Mouse (Mus musculus) gastrocnemius, postnatal 36 days (tissue): ENCODE measurements around the gene Cd209a. TPM values are rescaled to one million over a fixed set of nuclear protein-coding genes. Genes with fewer than 3 reads are reported as not detected.
"Not testable (repeated sequence)": the region's sequence is repeated elsewhere in the genome, so short reads cannot be mapped to it uniquely, and the experiment has no call there.

Experiments
- DNase-seq, 2 experiments: peaks; one replicate each; pipeline ENCODE4 v3.0.0; 2022
- intact Hi-C: fragments of 180-260 bp; cut with DNase I; formaldehyde crosslinking; loops from one replicate; pipeline ENCODE4 v1.15.1; 2025
- long read RNA-seq, 2 experiments: library from polyadenylated mRNA; stranded (forward); transcript quantifications; one replicate each; pipeline ENCODE4 v2.0.0; 2021
- microRNA-seq, 2 experiments: library from miRNA; unstranded; fragments of <30 nt; microRNA quantifications; one replicate each; pipeline ENCODE4 v1.2.0; 2021
- total RNA-seq, 2 experiments: library from RNA; stranded (reverse); gene quantifications; 2 replicates each; pipeline ENCODE4 v1.2.3; 2021

Cd209a gene
- total RNA-seq = under 1 TPM; 0.22 to 0.31 TPM
- long read RNA-seq, experiment 1, partial matches to known transcripts = 0 of 3 reads
- long read RNA-seq, experiment 1, other reads (novel, unspliced or antisense) = 0 of 3 reads
- long read RNA-seq, experiment 2 = 0 reads

DNA sequence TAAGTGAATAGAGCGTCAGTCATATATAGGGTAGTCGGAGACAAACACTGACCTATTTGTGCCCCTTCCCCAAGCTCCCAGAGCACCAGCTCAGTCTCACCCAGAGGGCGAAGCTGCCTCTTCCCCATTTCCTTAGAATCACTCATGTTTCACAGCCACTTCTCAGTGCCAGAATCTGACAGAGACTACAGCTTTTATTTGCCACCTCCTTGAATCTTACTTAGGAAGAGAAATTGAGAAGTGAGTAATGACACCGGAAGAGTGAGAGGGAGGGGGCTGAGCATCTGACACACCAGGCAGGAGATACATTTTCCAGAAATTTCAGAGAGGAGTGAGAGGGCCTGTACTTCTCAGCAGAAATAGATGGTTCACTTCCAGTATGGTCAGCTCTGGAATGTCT, at the start of gene Cd209a:
Gene Cd209a (minus strand): TSS at position 224 of the 400 bp plus-strand sequence.
- DNase-seq = no peak
- intact Hi-C loops = no loop called here

DNA sequence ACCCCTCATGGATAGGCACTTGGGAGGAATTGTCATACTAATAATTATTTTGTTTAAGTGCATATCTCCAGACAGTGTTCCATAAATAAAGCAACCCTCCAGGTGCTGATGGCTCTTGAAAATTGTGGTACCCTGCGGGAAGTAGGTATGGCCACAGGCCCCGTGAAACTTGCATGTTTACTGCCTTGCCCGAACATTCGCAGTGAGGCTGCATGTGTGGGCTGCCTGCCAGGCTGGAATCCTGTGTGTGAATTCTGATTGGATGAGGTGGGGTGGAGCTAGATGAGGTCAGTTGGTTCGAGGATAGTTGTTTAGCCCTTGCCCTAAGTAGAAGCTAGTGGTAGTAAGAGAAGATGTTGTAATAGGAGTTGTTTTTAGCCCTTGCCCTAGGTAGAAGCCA, 19.9 kb upstream of the Cd209a start:
- DNase-seq, intact Hi-C loops: not testable (repeated sequence)

DNA sequence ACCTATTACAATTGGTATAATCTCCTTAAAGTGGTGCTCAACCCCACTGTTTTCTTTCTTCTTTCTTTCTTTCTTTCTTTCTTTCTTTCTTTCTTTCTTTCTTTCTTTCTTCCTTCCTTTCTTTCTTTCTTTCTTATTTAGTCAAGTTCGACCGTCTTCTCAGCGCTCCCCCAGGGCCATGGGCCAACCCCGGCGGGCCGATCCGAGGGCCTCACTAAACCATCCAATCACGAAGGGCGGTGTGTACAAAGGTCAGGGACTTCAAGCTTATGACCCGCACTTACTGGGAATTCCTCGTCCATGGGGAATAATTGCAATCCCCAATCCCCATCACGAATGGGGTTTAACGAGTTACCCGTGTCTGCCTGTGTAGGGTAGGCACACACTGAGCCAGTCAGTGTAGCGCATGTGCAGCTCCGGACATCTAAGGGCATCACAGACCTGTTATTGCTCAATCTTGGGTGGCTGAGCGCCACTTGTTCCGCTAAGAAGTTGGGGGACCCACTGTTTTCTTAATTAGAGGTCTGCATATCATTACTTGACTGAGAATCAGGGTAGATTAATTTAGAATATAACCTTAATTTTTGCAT, 5.6 kb upstream of the Cd209a start:
- peak in 1 of 2 experiments; percentile 46 for DNase-seq
- intact Hi-C loops = no loop called here

DNA sequence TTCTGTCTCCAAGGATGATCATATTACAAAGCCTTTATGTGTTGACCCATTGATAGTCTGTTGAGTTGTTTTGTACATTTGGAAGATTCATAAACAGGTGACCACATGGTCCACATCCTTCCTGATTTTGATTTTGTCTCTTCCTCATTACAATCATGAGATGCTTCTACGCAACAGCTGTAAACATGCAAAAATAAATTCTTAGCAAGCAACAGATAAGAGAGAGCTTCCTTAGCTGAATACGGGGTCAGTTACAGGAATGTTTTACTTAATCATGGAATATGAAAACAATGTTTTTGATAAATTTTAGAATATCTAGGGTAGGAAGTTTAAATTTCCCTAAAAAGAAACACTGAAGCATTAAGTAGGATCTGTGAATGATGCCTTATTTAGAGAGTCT, 11.8 kb downstream of the Cd209a start:
- intact Hi-C loops = no loop called here
- no peak for DNase-seq

DNA sequence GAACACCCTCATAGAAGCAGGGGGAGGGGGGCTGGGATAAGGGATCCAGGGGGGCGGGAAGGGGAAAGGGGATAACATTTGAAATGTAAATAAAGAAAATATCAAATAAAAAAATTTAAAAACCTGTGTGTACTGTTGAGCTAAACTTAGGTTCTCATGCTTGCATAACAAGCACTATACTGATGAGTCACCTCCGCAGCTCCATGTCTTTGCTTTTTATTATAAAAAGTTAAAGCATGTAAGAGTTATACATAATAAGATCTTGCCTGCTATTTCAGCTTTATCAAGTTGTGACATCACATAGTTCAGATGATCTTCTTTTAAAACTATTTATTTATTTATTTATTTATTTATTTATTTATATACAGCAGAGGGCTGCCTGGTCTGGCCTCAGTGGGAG, 13.2 kb downstream of the Cd209a start:
- intact Hi-C loops = no loop called here
- no peak for DNase-seq

DNA sequence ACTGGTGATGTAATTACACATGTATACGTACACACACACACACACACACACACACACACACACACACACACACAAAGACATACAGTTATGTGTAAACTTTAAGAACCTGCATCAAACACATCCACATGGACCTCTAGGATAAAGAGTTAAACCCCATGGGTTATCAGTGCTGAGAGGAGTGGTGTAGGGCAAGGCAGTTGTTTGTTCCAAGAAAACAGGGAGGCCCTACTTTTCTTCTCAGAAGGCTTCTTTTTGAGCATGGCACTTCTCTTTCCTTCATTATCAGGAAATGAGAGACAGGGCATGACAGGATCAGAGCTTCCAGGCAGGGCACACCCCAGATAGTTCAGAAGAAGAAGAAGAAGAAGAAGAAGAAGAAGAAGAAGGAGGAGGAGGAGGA, 14.7 kb downstream of the Cd209a start:
- no peak for DNase-seq
- intact Hi-C loops = no loop called here

DNA sequence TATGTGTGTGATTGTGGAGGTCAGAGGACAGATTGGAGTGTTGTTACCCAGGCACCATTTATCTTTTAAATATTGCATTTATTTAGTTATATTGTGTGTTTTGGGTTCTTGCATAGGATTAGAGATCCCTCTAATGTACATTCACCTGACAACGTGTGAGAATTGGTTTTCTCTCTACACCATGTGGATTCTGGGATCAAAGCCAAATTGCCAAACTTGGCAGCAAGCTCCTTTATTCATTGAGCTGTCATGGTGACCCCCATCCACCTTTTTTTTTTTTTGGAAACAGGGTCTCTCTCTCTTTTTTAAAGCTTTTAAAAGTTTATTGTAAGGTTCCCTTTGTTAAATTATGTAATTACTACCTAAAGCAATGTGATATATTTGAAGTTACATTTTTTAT, 27.7 kb downstream of the Cd209a start:
- intact Hi-C loops = no loop called here
- DNase-seq = no peak

DNA sequence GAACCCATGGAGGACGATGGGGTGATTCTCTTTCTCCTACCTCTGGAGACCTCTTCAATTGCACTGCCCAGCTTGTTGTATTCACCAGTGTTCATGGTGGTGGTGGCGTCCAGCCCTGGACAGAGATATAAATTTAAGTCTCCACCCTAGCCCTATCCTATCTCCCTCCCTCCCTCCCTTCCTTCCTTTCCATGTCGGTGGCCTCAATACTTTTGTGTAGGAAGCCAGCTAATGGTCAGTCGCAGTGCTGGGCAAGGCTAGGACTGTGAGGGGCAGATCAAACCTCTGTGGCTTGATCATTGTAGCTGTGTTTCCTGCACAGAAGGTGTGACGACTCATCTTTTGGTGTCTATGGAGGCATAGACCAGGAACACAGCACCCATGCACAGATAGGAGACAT, 28.2 kb downstream of the Cd209a start, which contains the start of gene Clec4g:
Gene Clec4g (minus strand): TSS at position 101 of the 400 bp plus-strand sequence.
- DNase-seq = no peak
- intact Hi-C loops = no loop called here

DNA sequence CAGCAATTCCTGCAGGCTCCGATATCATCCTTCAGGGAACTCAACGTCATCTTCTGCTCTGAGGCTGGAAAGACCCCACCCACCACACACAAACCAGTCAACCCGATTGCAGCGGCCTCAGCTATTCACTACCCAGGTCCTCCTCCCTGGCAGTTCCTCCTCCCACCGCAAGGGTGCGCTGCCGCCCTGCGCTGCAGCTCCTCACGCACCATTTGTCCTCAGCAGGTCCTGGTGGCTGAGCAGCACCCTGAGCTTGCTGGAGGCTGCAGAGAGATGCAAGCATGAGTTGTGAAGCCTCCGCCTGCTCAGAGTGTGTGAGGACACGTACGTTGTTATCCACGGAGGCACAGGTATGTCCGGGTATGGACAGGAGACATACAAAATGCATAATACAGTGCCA, 30.2 kb downstream of the Cd209a start:
- intact Hi-C loops = loop anchor here (10.0 kb wide), 1 partner anchor 236 kb away; the partner anchor contains the start of gene Cd209c
- DNase-seq = peak; percentile 31 to 56

DNA sequence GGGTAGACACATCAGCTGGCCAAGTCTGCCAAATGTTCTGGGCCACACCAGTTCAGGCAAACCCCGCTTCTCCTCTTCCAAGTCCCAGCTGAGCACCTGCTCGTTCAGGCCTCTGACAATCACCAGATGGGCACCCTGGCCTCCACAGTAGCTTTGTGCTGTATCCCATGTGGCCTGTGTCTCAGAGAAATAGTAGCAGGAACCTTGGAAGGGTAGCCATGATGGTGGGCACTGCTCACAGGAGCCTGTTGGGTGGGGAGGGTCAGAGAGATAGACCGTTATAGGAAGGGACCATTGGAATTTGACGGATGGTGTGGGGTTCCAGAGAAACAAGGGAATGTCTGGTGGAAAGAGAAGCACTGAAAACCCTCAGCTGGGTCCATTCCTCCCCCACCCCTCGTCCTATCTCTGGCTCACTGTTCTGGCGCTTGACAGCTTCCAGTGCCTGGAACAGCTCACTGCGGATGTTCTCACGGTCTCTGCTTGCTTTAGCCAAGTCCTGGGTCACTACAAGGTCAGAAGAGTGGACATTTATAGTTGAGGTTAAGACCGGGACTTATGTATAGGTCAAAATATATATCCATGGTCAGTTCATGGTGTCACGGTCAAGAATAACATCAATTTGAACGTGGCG, 31.3 kb downstream of the Cd209a start:
- no peak for DNase-seq
- intact Hi-C loops = loop anchor here (10.0 kb wide), 1 partner anchor 237 kb away; the partner anchor contains the start of gene Cd209c

DNA sequence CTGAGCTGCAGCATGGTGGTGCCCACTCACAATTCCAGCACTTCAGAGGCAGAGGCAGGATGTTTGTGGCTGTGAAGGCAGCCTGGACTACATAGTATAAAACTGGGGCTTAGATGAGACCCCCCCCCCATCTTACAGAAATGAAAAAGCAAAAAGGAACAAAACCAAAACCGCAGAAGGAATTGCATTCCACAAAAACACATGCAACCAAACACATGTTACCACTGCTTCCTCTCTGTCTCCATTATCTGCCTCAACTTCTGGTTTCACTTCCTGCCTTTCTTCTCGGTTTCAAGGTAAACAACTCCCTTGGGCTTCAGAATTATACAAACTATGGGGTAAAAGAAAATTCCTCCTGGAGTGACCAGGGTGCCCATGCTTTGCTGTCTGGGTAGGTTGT, 37.1 kb downstream of the Cd209a start:
- intact Hi-C loops = loop anchor here (10.0 kb wide), 1 partner anchor 243 kb away; the partner anchor contains the start of gene Cd209c
- DNase-seq = no peak

DNA sequence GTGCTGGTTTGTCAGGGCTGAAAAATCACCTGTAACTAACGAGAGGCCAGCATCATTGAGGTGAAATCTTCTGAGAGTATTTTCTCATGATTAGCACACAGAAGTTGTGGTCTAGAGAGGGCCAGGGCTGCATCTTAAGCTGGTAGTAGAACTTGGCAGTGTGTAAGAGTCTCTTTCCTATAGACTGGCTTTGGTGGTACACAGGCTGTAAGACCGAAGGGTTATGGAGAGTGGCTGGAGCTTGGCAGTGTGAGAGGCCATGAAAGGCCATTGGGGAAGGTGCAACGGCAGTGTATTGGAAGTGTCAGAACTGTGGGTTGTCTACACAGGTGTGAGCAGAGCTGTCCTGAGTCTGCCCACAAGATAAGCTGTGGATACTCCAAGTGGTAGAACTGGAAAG, 38.5 kb downstream of the Cd209a start:
- intact Hi-C loops = loop anchor here (10.0 kb wide), 1 partner anchor 244 kb away; the partner anchor contains the start of gene Cd209c
- no peak for DNase-seq

DNA sequence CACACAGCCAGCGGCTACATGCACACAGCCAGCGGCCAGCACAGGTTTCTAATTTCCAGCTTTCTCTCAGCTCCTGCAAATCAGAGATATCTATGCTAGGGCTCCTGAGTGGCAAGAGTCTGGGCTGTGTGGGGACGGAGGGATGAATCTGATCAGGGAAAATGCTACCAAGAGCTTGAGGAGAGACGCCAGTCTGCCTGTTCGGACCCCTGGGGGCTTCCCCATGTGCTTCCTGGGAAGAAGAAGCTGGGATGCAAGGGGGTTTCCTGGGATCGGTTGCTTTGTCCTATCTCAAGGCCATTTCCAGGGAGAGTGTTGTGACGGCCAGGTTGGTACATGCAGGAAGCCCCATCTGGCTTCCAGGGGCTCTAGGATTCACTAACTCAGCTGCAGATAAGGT, 41.2 kb downstream of the Cd209a start:
- intact Hi-C loops = no loop called here

DNA sequence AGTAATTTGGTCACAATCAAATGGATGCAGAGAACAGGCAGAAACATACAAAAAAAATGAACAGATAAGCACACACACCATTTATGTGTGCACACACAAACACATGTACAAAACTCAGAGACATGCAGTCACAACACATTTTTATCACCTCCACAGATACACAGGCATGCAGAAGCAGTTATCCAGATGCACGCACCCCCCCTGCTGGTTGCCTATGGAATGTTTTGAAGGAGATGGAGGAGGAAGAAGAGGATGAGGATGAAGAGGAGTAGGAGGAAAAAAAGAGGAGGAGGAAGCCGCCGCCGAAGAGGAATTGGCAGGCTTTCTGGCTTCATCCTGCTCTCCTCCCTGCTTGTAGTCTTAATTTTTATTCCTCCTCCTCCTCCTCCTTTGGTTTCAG, 43.1 kb downstream of the Cd209a start:
- intact Hi-C loops = no loop called here
- DNase-seq = no peak

More for the DNA sequence above, 41.2 kb downstream of the Cd209a start:
- DNase-seq = no peak

DNA sequence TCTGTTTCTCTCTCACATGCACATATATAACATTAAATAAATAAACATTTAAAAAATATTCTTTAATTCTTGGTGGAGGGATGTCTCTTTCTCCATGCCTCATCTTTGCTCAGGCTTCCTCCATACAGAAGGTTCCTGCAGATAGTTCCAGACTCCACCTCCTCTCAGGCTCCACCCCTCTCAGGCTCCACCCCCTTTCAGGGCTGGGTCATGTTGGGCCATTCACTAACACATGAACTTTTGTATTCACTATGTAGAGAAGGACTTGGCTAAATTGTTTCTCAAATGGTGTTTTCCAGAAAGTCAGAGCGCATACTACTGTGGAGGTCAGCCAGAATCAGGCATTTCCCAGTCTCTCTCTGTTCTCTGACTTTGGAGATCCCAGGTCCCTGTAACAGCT, 47.3 kb downstream of the Cd209a start:
- DNase-seq = no peak
- intact Hi-C loops = no loop called here

DNA sequence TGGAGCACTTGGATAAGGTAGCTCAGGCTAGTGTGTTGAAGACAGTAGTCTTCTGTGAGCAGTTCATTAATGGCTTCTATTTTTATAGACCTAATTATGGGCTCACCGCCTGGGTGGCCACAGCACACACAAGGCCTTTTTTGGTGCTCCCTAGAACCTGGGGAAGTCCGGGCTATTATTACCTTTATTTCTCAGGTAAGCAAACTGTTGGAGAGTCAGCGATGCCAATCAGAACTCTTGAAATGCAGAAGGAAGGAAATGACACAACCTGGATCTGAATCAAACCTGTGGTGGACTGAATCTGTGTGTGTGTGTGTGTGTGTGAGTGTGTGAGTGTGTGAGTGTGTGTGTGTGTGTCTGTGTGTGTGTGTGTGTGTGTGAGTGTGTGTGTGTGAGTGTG, 54.7 kb downstream of the Cd209a start, which contains the start of gene Fcer2a:
Gene Fcer2a (minus strand): TSS at position 55 of the 400 bp plus-strand sequence.
- DNase-seq = no peak
- intact Hi-C loops = no loop called here

Small RNAs within 50 kb of the gene (microRNA-seq; reads per million reads assigned to microRNA genes)
- gene Gm24934 = 0 reads per million in 2 experiments

Other genes with a start within 250 kb of the Cd209a start
- gene Mcoln1, start 248.5 kb downstream of the Cd209a start, total RNA-seq = 10 to 100 TPM; 21.3 to 23.0 TPM
- 10 to 100 TPM in 1 of 2 experiments, 1 to 10 TPM in 1; 8.4 to 10.4 TPM for gene Pnpla6, start 233.6 kb downstream of the Cd209a start, total RNA-seq
- not detected for gene C330021F23Rik, start 181.0 kb downstream of the Cd209a start, total RNA-seq
- gene Camsap3, start 161.7 kb downstream of the Cd209a start, total RNA-seq = under 1 TPM; 0.36 to 0.54 TPM
- gene Xab2, start 127.7 kb downstream of the Cd209a start, total RNA-seq = 10 to 100 TPM in 1 of 2 experiments, 1 to 10 TPM in 1; 10.0 to 10.8 TPM
- gene Pet100, start 127.4 kb downstream of the Cd209a start, total RNA-seq = 10 to 100 TPM; 73.8 to 77.0 TPM
- gene Pcp2, start 123.4 kb downstream of the Cd209a start, total RNA-seq = not detected
- 1 to 10 TPM; 2.4 to 3.0 TPM for gene Stxbp2, start 118.0 kb downstream of the Cd209a start, total RNA-seq
- gene Retn, start 93.2 kb downstream of the Cd209a start, total RNA-seq = 1 to 10 TPM; 2.0 to 2.3 TPM
- gene Mcemp1, start 83.2 kb downstream of the Cd209a start, total RNA-seq = not detected
- gene Fcor, start 76.6 kb downstream of the Cd209a start, total RNA-seq = not detected
- 10 to 100 TPM; 16.3 to 16.8 TPM for gene Trappc5, start 72.7 kb downstream of the Cd209a start, total RNA-seq
- gene Fcer2a, start 54.8 kb downstream of the Cd209a start, total RNA-seq = not detected
- gene Clec4g, start 28.3 kb downstream of the Cd209a start, total RNA-seq = not detected
- gene Cd209e, start 105.3 kb upstream of the Cd209a start, total RNA-seq = not detected
- under 1 TPM; 0.47 to 0.59 TPM for gene Cd209d, start 129.6 kb upstream of the Cd209a start, total RNA-seq
- gene Cd209b, start 177.9 kb upstream of the Cd209a start, total RNA-seq = under 1 TPM; 0.94 to 0.99 TPM
- under 1 TPM in 1 of 2 experiments, not detected in 1; 0.35 TPM for gene Cd209c, start 205.8 kb upstream of the Cd209a start, total RNA-seq